Mouse (Mus musculus): ENCODE results near the gene Susd1. TPM values are rescaled to one million over a fixed set of nuclear protein-coding genes. Genes with fewer than 3 reads are reported as not detected.

The Susd1 gene
- polyA plus RNA-seq, 1 experiment from 2014 or later, result 10.6 TPM

GRCm38 (mm10) chr4:59329461-59330304, 108.8 kb downstream of the Susd1 start:
- Histone ChIP-seq H3K4me1 (ENCODE audit: control insufficient read depth, low read depth, low read length) (peaks cover 20% of the 10 kb centered on the region), H3K27ac (ENCODE audit: low read length) (no peak overlapping the region), H3K4me3 (ENCODE audit: low read depth, low read length) (no peak overlapping the region), H3K9ac (ENCODE audit: low read depth, low read length) (no peak overlapping the region), H3K36me3 (ENCODE audit: control insufficient read depth, insufficient read depth) (no peaks in the 10 kb centered on the region), H3K4me2 (ENCODE audit: low read depth, low read length) (no peak overlapping the region), H3K27me3 (ENCODE audit: control insufficient read depth, insufficient read depth, low read depth, low read length) (no peaks in the 10 kb centered on the region), H3K9me3 (replicated peaks; ENCODE audit: control insufficient read depth, low read length) (no peaks in the 10 kb centered on the region)
- 82% methylated on average over 19 of the region's 19 CpGs for WGBS (ENCODE audit: insufficient replicate concordance)
- ATAC-seq (ENCODE audit: low read depth), result no peak

GRCm38 (mm10) chr4:59328821-59329220, 109.6 kb downstream of the Susd1 start:
- 82% methylated on average over 7 of the region's 7 CpGs for WGBS (ENCODE audit: insufficient replicate concordance)
- Histone ChIP-seq H3K9me3 (replicated peaks; ENCODE audit: control insufficient read depth, low read length) (no peaks in the 10 kb centered on the region), H3K36me3 (ENCODE audit: control insufficient read depth, insufficient read depth) (no peaks in the 10 kb centered on the region), H3K4me3 (ENCODE audit: low read depth, low read length) (no peak overlapping the region), H3K9ac (ENCODE audit: low read depth, low read length) (no peak overlapping the region), H3K4me2 (ENCODE audit: low read depth, low read length) (no peak overlapping the region), H3K4me1 (ENCODE audit: control insufficient read depth, low read depth, low read length) (peaks cover 29% of the 10 kb centered on the region), H3K27ac (ENCODE audit: low read length) (no peak overlapping the region), H3K27me3 (ENCODE audit: control insufficient read depth, insufficient read depth, low read depth, low read length) (no peaks in the 10 kb centered on the region)
- ATAC-seq (ENCODE audit: low read depth), result no peak

GRCm38 (mm10) chr4:59327986-59328385, 110.4 kb downstream of the Susd1 start:
- H3K9ac ChIP-seq (ENCODE audit: low read depth, low read length), result no peak overlapping the region
- H3K4me3 ChIP-seq (ENCODE audit: low read depth, low read length), result no peak overlapping the region
- no peak overlapping the region for H3K4me2 ChIP-seq (ENCODE audit: low read depth, low read length)
- H3K4me1 ChIP-seq (ENCODE audit: control insufficient read depth, low read depth, low read length), result peaks cover 33% of the 10 kb centered on the region
- H3K27me3 ChIP-seq (ENCODE audit: control insufficient read depth, insufficient read depth, low read depth, low read length), result no peaks in the 10 kb centered on the region
- no peaks in the 10 kb centered on the region for H3K9me3 ChIP-seq (replicated peaks; ENCODE audit: control insufficient read depth, low read length)
- ATAC-seq (ENCODE audit: low read depth), result no peak
- no peaks in the 10 kb centered on the region for H3K36me3 ChIP-seq (ENCODE audit: control insufficient read depth, insufficient read depth)
- WGBS (ENCODE audit: insufficient replicate concordance), result 88% methylated on average over 5 of the region's 5 CpGs
- no peak overlapping the region for H3K27ac ChIP-seq (ENCODE audit: low read length)

GRCm38 (mm10) chr4:59326031-59326760, 112.2 kb downstream of the Susd1 start:
- no peak overlapping the region for H3K4me3 ChIP-seq (ENCODE audit: low read depth, low read length)
- no peak for ATAC-seq (ENCODE audit: low read depth)
- no peak overlapping the region for H3K4me2 ChIP-seq (ENCODE audit: low read depth, low read length)
- 84% methylated on average over 6 of the region's 6 CpGs for WGBS (ENCODE audit: insufficient replicate concordance)
- H3K36me3 ChIP-seq (ENCODE audit: control insufficient read depth, insufficient read depth), result no peaks in the 10 kb centered on the region
- H3K9me3 ChIP-seq (replicated peaks; ENCODE audit: control insufficient read depth, low read length), result no peaks in the 10 kb centered on the region
- H3K27me3 ChIP-seq (ENCODE audit: control insufficient read depth, insufficient read depth, low read depth, low read length), result no peaks in the 10 kb centered on the region
- H3K4me1 ChIP-seq (ENCODE audit: control insufficient read depth, low read depth, low read length), result peaks cover 21% of the 10 kb centered on the region
- no peak overlapping the region for H3K9ac ChIP-seq (ENCODE audit: low read depth, low read length)
- no peak overlapping the region for H3K27ac ChIP-seq (ENCODE audit: low read length)

- H3K9ac ChIP-seq (ENCODE audit: low read depth, low read length), result no peak overlapping the region
- no peaks in the 10 kb centered on the region for H3K27me3 ChIP-seq (ENCODE audit: control insufficient read depth, insufficient read depth, low read depth, low read length)
- peaks cover 21% of the 10 kb centered on the region for H3K4me1 ChIP-seq (ENCODE audit: control insufficient read depth, low read depth, low read length)
- H3K27ac ChIP-seq (ENCODE audit: low read length), result 0 out of 2 replicates have a peak overlapping the region, but pooled peaks have one; percentile 50
- ATAC-seq (ENCODE audit: low read depth), result peak; percentile 56
- 31% methylated on average over 5 of the region's 5 CpGs for WGBS (ENCODE audit: insufficient replicate concordance)
- H3K4me3 ChIP-seq (ENCODE audit: low read depth, low read length), result no peak overlapping the region
- no peak overlapping the region for H3K4me2 ChIP-seq (ENCODE audit: low read depth, low read length)
- H3K9me3 ChIP-seq (replicated peaks; ENCODE audit: control insufficient read depth, low read length), result no peaks in the 10 kb centered on the region
- H3K36me3 ChIP-seq (ENCODE audit: control insufficient read depth, insufficient read depth), result no peaks in the 10 kb centered on the region
Measured at GRCm38 (mm10) chr4:59324317-59324716, 114.1 kb downstream of the Susd1 start.

GRCm38 (mm10) chr4:59323231-59323651, 115.2 kb downstream of the Susd1 start:
- no peak overlapping the region for H3K9ac ChIP-seq (ENCODE audit: low read depth, low read length)
- H3K4me1 ChIP-seq (ENCODE audit: control insufficient read depth, low read depth, low read length), result peaks cover 24% of the 10 kb centered on the region
- no peak overlapping the region for H3K4me2 ChIP-seq (ENCODE audit: low read depth, low read length)
- 44% methylated on average over 7 of the region's 7 CpGs for WGBS (ENCODE audit: insufficient replicate concordance)
- H3K36me3 ChIP-seq (ENCODE audit: control insufficient read depth, insufficient read depth), result no peaks in the 10 kb centered on the region
- no peaks in the 10 kb centered on the region for H3K9me3 ChIP-seq (replicated peaks; ENCODE audit: control insufficient read depth, low read length)
- peak; percentile 60 for ATAC-seq (ENCODE audit: low read depth)
- no peak overlapping the region for H3K4me3 ChIP-seq (ENCODE audit: low read depth, low read length)
- no peaks in the 10 kb centered on the region for H3K27me3 ChIP-seq (ENCODE audit: control insufficient read depth, insufficient read depth, low read depth, low read length)
- H3K27ac ChIP-seq (ENCODE audit: low read length), result peak overlapping the region; percentile 53

GRCm38 (mm10) chr4:59322733-59323132, 115.7 kb downstream of the Susd1 start:
- Histone ChIP-seq H3K4me2 (ENCODE audit: low read depth, low read length) (no peak overlapping the region), H3K27ac (ENCODE audit: low read length) (peak overlapping the region; percentile 53), H3K4me1 (ENCODE audit: control insufficient read depth, low read depth, low read length) (peaks cover 24% of the 10 kb centered on the region), H3K4me3 (ENCODE audit: low read depth, low read length) (no peak overlapping the region), H3K36me3 (ENCODE audit: control insufficient read depth, insufficient read depth) (no peaks in the 10 kb centered on the region), H3K27me3 (ENCODE audit: control insufficient read depth, insufficient read depth, low read depth, low read length) (no peaks in the 10 kb centered on the region), H3K9me3 (replicated peaks; ENCODE audit: control insufficient read depth, low read length) (no peaks in the 10 kb centered on the region), H3K9ac (ENCODE audit: low read depth, low read length) (no peak overlapping the region)
- 74% methylated on average over 3 of the region's 3 CpGs for WGBS (ENCODE audit: insufficient replicate concordance)
- no peak for ATAC-seq (ENCODE audit: low read depth)

GRCm38 (mm10) chr4:59322056-59322455, 116.4 kb downstream of the Susd1 start:
- no peaks in the 10 kb centered on the region for H3K36me3 ChIP-seq (ENCODE audit: control insufficient read depth, insufficient read depth)
- peaks cover 24% of the 10 kb centered on the region for H3K4me1 ChIP-seq (ENCODE audit: control insufficient read depth, low read depth, low read length)
- no peaks in the 10 kb centered on the region for H3K27me3 ChIP-seq (ENCODE audit: control insufficient read depth, insufficient read depth, low read depth, low read length)
- ATAC-seq (ENCODE audit: low read depth), result no peak
- no peak overlapping the region for H3K4me2 ChIP-seq (ENCODE audit: low read depth, low read length)
- no peak overlapping the region for H3K9ac ChIP-seq (ENCODE audit: low read depth, low read length)
- 81% methylated on average over 6 of the region's 6 CpGs for WGBS (ENCODE audit: insufficient replicate concordance)
- H3K4me3 ChIP-seq (ENCODE audit: low read depth, low read length), result no peak overlapping the region
- H3K27ac ChIP-seq (ENCODE audit: low read length), result no peak overlapping the region
- no peaks in the 10 kb centered on the region for H3K9me3 ChIP-seq (replicated peaks; ENCODE audit: control insufficient read depth, low read length)

All from liver, embryonic 16.5 days (tissue).